Mouse (Mus musculus): ENCODE data around the gene Col25a1. TPM values are rescaled to one million over a fixed set of nuclear protein-coding genes. Genes with fewer than 3 reads are reported as not detected.

Col25a1 gene
- polyA plus RNA-seq, 1 experiment from 2014 or later: 4.2 TPM

DNA sequence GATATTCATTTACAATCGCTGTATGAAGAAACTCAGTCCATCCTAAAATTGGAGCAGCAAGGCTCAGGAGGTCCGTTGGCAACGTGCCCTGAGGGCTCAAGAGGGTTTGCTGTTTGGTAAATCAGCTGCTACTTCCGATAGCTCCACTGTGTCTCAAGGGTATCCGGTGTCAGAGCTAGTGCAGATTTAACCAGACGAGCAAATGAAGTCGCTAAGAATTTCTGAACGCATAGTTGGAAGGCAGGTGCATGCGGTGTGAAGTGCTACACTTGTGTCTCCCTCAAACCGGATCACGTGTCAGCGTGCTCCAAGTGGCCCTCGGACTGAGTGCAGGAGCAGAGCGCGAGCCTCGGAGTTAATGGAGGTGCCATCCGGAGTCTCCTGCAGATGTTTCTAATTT is 448.2 kb downstream of the Col25a1 start:
- WGBS: 74% methylated on average over 17 of the region's 17 CpGs
- no peak for ATAC-seq (ENCODE audit: low FRiP score)

DNA sequence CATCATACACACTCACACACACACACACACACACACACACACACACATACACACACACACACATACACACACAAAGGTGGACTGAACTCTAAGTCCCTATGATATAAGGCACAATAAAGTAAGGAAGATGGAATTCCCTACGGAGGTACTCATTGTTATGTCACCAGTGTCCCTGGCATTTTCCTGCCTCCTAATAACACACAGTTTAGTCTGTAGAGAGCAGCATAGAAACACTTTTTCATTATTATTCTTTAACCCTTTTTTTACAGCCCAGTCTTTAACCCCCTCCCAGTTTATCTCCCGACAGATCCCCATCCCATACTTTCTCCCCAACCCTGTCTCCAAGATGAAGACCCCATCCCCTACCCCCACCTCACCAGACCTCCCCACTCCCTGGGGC is 450.3 kb downstream of the Col25a1 start:
- 85% methylated on average over 2 of the region's 2 CpGs for WGBS
- ATAC-seq (ENCODE audit: low FRiP score): no peak
- H3K27me3 ChIP-seq: no peaks in the 10 kb centered on the region

More for the DNA sequence above, 448.2 kb downstream of the Col25a1 start:
- H3K4me2 ChIP-seq: no peak overlapping the region
- H3K4me1 ChIP-seq: 0 out of 2 replicates have a peak, but pooled peaks cover 3% of the 10 kb centered on the region
- H3K27me3 ChIP-seq: no peaks in the 10 kb centered on the region
- no peak overlapping the region for H3K27ac ChIP-seq
- no peaks in the 10 kb centered on the region for H3K9me3 ChIP-seq
- H3K36me3 ChIP-seq (replicated peaks): no peaks in the 10 kb centered on the region
- no peak overlapping the region for H3K9ac ChIP-seq
- H3K4me3 ChIP-seq (replicated peaks): no peak overlapping the region

DNA sequence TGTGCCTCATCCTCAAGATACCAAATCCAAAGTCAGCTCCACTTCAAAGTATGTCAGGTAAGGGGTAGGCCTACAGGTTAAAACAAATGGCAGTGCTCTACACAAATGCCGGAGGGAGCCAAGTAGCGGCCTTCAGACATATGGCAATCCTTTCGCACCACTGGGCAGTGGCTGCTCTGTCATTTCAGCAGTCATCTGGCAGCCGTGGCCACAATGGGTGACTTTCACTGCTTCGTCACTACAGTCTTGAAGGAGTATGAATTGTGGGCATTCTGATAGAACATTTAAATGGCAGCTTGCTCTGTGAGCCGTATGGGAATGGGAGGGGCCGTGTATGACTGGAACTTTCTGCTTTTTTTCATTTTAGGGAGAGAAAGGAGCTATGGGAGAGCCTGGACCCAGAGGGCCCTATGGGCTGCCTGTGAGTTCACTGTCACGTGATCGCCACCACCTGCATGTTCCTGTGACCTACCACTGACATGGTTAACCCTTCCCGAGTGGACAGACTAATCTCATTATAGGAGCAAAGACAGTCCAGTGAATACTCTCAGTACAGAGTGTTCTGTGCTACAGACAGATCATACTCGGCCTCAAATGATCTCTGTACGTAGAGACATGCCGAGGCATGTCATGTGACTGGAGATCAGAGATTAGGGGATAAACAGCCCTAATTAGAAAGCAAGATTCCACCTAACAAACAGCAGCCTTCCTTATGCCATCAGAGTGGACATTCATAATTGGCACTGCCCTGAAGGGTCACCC is 451.8 kb downstream of the Col25a1 start:
- ATAC-seq (ENCODE audit: low FRiP score): no peak
- Histone ChIP-seq H3K9me3 (no peaks in the 10 kb centered on the region), H3K27ac (no peak overlapping the region), H3K9ac (no peak overlapping the region), H3K36me3 (replicated peaks) (no peaks in the 10 kb centered on the region), H3K27me3 (no peaks in the 10 kb centered on the region), H3K4me3 (replicated peaks) (no peak overlapping the region), H3K4me2 (no peak overlapping the region), H3K4me1 (0 out of 2 replicates have a peak, but pooled peaks cover 3% of the 10 kb centered on the region)
- 75% methylated on average over 13 of the region's 13 CpGs for WGBS

More for the DNA sequence above, 450.3 kb downstream of the Col25a1 start:
- Histone ChIP-seq H3K4me3 (replicated peaks) (no peak overlapping the region), H3K4me2 (no peak overlapping the region), H3K9me3 (no peaks in the 10 kb centered on the region), H3K4me1 (0 out of 2 replicates have a peak, but pooled peaks cover 3% of the 10 kb centered on the region), H3K9ac (no peak overlapping the region), H3K36me3 (replicated peaks) (no peaks in the 10 kb centered on the region), H3K27ac (no peak overlapping the region)

DNA sequence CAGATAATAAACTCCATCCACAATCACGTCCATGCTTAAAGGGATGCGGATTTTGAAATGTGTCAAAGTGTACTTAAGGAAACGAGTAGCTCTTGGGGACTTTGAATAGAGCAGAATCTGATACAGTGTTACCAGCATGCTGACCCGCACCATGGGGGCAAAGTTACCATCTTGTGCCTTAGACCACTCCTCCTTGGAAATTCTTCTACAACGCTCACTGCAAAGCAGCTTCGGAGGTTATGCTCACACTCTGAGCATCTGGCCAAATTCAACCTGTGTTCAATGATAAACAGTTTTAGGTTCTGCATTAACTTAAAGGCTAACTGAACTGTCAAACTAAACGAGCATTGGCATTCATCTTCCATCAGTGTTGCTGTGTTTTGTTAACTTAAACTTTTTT is 452.7 kb downstream of the Col25a1 start:
- Histone ChIP-seq H3K4me3 (replicated peaks) (no peak overlapping the region), H3K27ac (no peak overlapping the region), H3K36me3 (replicated peaks) (no peaks in the 10 kb centered on the region), H3K27me3 (no peaks in the 10 kb centered on the region), H3K9me3 (no peaks in the 10 kb centered on the region), H3K4me1 (0 out of 2 replicates have a peak, but pooled peaks cover 3% of the 10 kb centered on the region), H3K9ac (no peak overlapping the region), H3K4me2 (no peak overlapping the region)
- WGBS: 77% methylated on average over 7 of the region's 7 CpGs
- no peak for ATAC-seq (ENCODE audit: low FRiP score)

DNA sequence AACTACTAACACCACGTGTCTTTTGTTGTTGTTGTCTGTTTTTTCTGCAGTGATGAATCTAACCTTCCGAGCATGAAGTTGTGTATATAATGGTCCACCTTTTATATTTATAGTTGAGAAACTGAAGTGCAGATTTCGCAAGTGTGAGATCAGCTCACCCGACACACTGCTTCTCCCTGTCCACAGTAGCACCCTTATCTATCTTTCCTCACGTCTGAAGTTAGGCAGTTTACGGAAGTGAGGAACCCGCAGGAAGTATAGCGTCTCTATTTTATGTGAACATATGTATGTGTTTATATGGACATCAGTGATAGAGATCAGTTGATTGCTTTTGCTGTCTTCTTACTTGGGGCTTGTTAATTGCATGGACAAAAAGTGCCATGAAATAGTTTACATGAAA is 463.7 kb downstream of the Col25a1 start:
- Histone ChIP-seq H3K4me2 (no peak overlapping the region), H3K9ac (no peak overlapping the region), H3K4me3 (replicated peaks) (no peak overlapping the region), H3K27ac (no peak overlapping the region), H3K36me3 (replicated peaks) (no peaks in the 10 kb centered on the region), H3K4me1 (no peaks in the 10 kb centered on the region), H3K9me3 (no peaks in the 10 kb centered on the region), H3K27me3 (no peaks in the 10 kb centered on the region)
- 92% methylated on average over 8 of the region's 8 CpGs for WGBS
- no peak for ATAC-seq (ENCODE audit: low FRiP score)

DNA sequence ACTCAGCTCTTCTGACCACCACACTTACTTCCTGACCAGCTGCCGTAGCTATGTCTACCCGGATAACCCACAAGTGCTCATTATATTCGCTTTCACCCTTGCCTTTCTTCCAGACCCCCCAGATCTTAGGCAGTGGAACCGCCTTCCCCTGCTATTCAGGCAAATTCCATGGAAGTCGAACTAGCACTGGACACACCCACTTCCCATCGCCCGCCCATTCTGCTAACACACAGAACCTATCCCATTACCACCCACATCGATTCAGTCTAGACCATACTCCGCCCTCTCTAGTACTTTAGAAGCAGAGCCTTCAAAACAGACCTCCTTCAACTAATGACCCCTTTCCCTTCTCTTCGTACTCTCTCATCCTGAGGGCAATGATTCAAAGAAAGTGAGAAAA is 470.2 kb downstream of the Col25a1 start:
- H3K4me1 ChIP-seq: no peaks in the 10 kb centered on the region
- no peaks in the 10 kb centered on the region for H3K27me3 ChIP-seq
- H3K4me3 ChIP-seq (replicated peaks): no peak overlapping the region
- ATAC-seq (ENCODE audit: low FRiP score): no peak
- H3K4me2 ChIP-seq: no peak overlapping the region
- 85% methylated on average over 10 of the region's 10 CpGs for WGBS
- no peaks in the 10 kb centered on the region for H3K36me3 ChIP-seq (replicated peaks)
- H3K9ac ChIP-seq: no peak overlapping the region
- H3K27ac ChIP-seq: no peak overlapping the region
- no peaks in the 10 kb centered on the region for H3K9me3 ChIP-seq

DNA sequence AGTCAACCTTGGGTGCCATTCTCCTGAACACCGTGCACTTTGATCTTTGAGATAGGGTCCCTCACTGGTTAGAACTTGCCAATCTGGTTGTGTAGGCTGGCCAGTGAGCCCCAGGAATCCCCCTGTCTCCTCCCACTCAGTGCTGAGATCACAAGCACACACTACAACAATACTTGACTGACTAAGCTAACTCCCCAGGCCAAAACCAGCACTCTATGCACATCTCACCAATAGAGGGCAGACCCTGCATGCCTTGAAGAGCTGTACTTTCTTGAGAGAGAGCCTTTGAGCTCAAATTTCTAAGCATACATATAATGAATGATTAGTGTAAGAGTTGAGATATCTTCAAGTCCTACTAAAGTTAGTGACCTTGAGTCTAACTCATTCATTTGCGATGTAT is 476.6 kb downstream of the Col25a1 start:
- WGBS: 88% methylated on average over 2 of the region's 2 CpGs
- Histone ChIP-seq H3K4me3 (replicated peaks) (no peak overlapping the region), H3K4me1 (no peaks in the 10 kb centered on the region), H3K27ac (no peak overlapping the region), H3K27me3 (no peaks in the 10 kb centered on the region), H3K36me3 (replicated peaks) (no peaks in the 10 kb centered on the region), H3K9me3 (no peaks in the 10 kb centered on the region), H3K4me2 (no peak overlapping the region), H3K9ac (no peak overlapping the region)
- ATAC-seq (ENCODE audit: low FRiP score): no peak

DNA sequence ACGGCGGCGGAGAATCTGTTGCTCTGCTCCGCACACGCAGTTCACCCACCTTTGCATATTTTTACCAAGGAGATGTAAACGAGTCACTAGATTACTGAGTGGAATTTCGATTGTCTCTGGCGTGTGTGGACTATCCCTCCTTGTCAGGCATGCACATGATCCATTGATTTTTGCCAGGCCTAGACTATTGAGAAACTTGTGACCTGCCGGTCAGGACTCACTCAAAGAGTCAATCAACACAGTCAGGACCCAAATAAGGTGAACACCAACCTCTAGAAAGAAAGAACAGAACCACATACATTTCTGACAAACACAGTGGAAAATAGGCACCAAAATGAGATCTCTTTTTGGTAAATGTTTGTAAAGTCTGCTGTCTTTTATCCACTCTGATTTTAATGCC is 483.1 kb downstream of the Col25a1 start:
- Histone ChIP-seq H3K9ac (no peak overlapping the region), H3K4me2 (no peak overlapping the region), H3K27ac (no peak overlapping the region), H3K36me3 (replicated peaks) (no peaks in the 10 kb centered on the region), H3K4me3 (replicated peaks) (no peak overlapping the region), H3K27me3 (no peaks in the 10 kb centered on the region; the same call in none of the 2 replicates), H3K4me1 (peaks cover 7% of the 10 kb centered on the region), H3K9me3 (no peaks in the 10 kb centered on the region)
- WGBS: 89% methylated on average over 9 of the region's 9 CpGs
- ATAC-seq (ENCODE audit: low FRiP score): no peak

DNA sequence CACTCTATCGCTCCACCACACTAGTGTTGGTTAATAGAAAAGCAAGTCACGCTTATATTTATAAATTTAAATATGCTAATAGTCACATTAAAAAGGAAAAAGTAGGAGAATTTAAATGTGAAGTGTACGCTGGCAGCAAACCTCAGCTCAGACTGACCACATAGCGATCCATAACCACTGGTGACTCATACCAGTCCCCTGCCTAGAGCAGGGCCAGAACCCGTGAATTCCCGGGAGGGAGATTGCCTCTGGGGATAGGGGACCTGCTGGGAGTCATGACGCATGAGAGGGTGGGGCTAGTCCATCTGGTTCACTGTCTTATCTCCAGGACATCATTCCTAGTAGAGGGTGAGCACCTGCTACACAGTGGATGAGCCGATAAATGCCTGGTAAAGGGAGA is 484.3 kb downstream of the Col25a1 start:
- ATAC-seq (ENCODE audit: low FRiP score): no peak
- Histone ChIP-seq H3K4me2 (no peak overlapping the region), H3K27ac (no peak overlapping the region), H3K4me1 (peaks cover 7% of the 10 kb centered on the region), H3K36me3 (replicated peaks) (no peaks in the 10 kb centered on the region), H3K27me3 (no peaks in the 10 kb centered on the region; the same call in none of the 2 replicates), H3K4me3 (replicated peaks) (no peak overlapping the region), H3K9ac (no peak overlapping the region), H3K9me3 (no peaks in the 10 kb centered on the region)
- 64% methylated on average over 8 of the region's 8 CpGs for WGBS

DNA sequence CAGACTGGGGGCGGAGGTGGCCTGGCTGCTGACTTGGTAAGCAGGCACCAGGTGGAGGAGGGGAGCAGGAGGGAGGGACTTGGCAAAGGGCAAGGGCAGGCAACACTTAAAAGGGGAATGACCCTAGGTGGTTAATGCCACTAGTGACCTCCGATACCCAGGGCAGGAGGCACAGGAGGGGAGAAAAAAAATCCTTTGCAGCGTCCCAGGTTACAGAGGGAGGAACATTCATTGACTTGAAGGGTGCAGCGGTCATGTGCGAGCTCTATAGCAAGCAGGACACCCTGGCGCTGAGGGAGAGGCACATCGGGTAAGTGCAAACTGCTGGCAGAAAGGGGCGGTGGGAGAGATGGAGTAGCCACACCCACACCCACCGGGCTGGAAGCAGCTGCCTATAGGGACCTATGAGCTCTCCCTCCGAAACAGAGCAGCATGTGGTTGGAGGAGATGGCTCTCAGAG is 486.2 kb downstream of the Col25a1 start, which contains the start of gene Etnppl:
Etnppl (plus strand) TSS at position 10 of the 460 bp plus-strand sequence.
- H3K36me3 ChIP-seq (replicated peaks): no peaks in the 10 kb centered on the region
- ATAC-seq (ENCODE audit: low FRiP score): peak; percentile 39; the same call in 1 of the 2 replicates
- H3K4me3 ChIP-seq (replicated peaks): 0 out of 2 replicates have a peak within 1 kb of the TSS, but pooled peaks have one; percentile 11
- no peak within 1 kb of the TSS for H3K27ac ChIP-seq
- H3K4me1 ChIP-seq: peaks cover 7% of the 10 kb centered on the region
- H3K4me2 ChIP-seq: peak within 1 kb of the TSS; percentile 37
- H3K9ac ChIP-seq: no peak within 1 kb of the TSS; the same call in 1 of the 2 replicates
- no peaks in the 10 kb centered on the region for H3K9me3 ChIP-seq
- 6% methylated on average over 10 of the region's 10 CpGs for WGBS
- no peaks in the 10 kb centered on the region; the same call in none of the 2 replicates for H3K27me3 ChIP-seq

DNA sequence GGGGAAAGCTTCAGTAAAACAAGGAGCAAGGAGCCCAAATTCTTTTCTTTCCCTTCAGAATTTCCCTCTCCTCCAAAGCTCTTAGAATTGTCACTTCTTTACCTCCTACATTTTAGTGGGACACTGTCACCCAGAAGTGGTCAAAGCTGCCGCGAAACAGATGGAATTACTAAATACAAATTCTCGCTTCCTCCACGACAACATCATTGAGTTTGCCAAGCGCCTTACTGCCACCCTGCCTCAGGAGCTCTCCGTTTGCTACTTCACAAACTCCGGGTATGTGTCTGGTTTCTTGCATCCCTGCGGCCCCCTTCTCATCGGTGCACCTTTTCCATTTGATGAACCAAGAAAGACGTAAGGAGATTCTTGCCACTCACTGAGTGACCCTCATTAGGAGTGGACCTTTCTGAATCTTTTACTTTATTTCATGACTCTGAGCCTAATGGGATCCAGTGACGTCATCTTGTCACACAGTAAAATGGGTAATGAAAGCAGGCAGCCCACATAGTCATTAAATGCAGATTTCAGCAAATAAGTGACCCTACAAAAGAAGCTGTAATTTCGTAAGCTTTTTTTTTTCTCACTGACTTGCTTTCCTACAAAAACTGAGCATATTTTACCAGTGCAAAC is 489.3 kb downstream of the Col25a1 start:
- Histone ChIP-seq H3K4me3 (replicated peaks) (no peak overlapping the region), H3K9ac (no peak overlapping the region), H3K4me2 (no peak overlapping the region), H3K4me1 (peaks cover 7% of the 10 kb centered on the region), H3K36me3 (replicated peaks) (no peaks in the 10 kb centered on the region), H3K27me3 (no peaks in the 10 kb centered on the region; the same call in none of the 2 replicates), H3K27ac (no peak overlapping the region), H3K9me3 (no peaks in the 10 kb centered on the region)
- WGBS: 63% methylated on average over 12 of the region's 12 CpGs
- no peak for ATAC-seq (ENCODE audit: low FRiP score)

DNA sequence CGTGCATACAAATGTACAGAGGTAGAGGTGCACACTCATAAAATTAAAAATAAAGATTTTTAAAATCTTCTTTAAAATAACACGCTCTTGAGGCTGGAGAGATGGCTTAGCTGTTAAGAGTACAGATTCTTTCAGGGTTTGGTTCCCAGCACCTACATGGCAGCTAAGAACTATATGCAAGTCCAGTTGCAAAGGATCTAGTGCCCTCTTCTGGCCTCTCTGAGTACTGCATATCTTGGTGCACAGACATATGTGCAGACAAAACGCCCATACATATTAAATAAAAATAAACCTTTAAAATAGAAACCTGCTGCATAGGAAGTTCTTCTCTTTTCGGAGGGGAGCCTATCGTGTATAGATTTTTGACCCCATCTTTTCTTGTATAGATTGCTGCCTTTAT is 497.1 kb downstream of the Col25a1 start:
- Histone ChIP-seq H3K9ac (no peak overlapping the region), H3K36me3 (replicated peaks) (no peaks in the 10 kb centered on the region), H3K27me3 (no peaks in the 10 kb centered on the region), H3K27ac (no peak overlapping the region), H3K4me3 (replicated peaks) (no peak overlapping the region), H3K4me1 (no peaks in the 10 kb centered on the region), H3K9me3 (peaks cover 5% of the 10 kb centered on the region), H3K4me2 (no peak overlapping the region)
- no peak for ATAC-seq (ENCODE audit: low FRiP score)
- 91% methylated on average over 5 of the region's 5 CpGs for WGBS
